Mouse (Mus musculus) myocyte (in vitro differentiated cells): ENCODE results near the gene Nap1l4.

Source experiments
- CEBPB ChIP-seq: IDR thresholded peaks from 2 replicates; pipeline ENCODE4 v1.6.1; 2011; ENCODE audit warnings: mild to moderate bottlenecking, moderate library complexity; ENCODE audit not compliant: poor library complexity, insufficient read depth, severe bottlenecking
- MAX ChIP-seq: IDR thresholded peaks from one replicate; pipeline ENCODE4 v1.6.1; 2011; ENCODE audit warnings: low read depth, mild to moderate bottlenecking, control low read depth
- POLR2A ChIP-seq: IDR thresholded peaks from one replicate; pipeline ENCODE4 v1.6.1; 2011; ENCODE audit warnings: low read depth, mild to moderate bottlenecking, control low read depth, moderate library complexity; ENCODE audit not compliant: insufficient read length
- REST ChIP-seq: IDR thresholded peaks from one replicate; pipeline ENCODE4 v1.6.1; 2011; ENCODE audit warnings: mild to moderate bottlenecking, control low read depth, moderate library complexity; ENCODE audit not compliant: insufficient read depth, insufficient read length

GRCm38 (mm10) chr7:143476702-143477335 is 72.1 kb downstream of the Nap1l4 start:
- TF ChIP-seq POLR2A (no peak), MAX (no peak), CEBPB (no peak), REST (no peak)
